Mouse (Mus musculus) MEL (cell line): Measurements from ENCODE around the gene Foxn3. TPM values are rescaled to one million over a fixed set of nuclear protein-coding genes. Genes with fewer than 3 reads are reported as not detected.

Source experiments
- DNase-seq: peaks from one replicate; pipeline ENCODE4 v3.0.0; 2011; ENCODE audit warnings: low read depth, low spot score
- H3K27ac ChIP-seq: 2 replicates; pipeline ENCODE4 v1.5.1; 2012; ENCODE audit warnings: low read depth, mild to moderate bottlenecking, control low read depth, low read length, moderate library complexity; ENCODE audit not compliant: control insufficient read depth
- H3K27me3 ChIP-seq, 2 experiments: fragments of 150-350 bp in 1 of 2; sonication (generic) in 1 of 2; 2 replicates each; pipeline ENCODE4 v1.6.1; 2012; ENCODE audit warnings: low read length in 2 of 2, mild to moderate bottlenecking in 2 of 2, improper control_type of control experiment in 1 of 2, moderate library complexity in 1 of 2; ENCODE audit not compliant: insufficient read depth in 2 of 2, control insufficient read depth in 1 of 2
- H3K36me3 ChIP-seq, 2 experiments: 2 replicates each; pipeline ENCODE4 v1.6.1; 2012 to 2014; ENCODE audit warnings: low read length in 2 of 2, improper control_type of control experiment in 1 of 2, inconsistent platforms in 1 of 2, mild to moderate bottlenecking in 1 of 2; ENCODE audit not compliant: insufficient read depth in 2 of 2, control insufficient read depth in 1 of 2
- H3K4me1 ChIP-seq, 2 experiments: fragments of 150-350 bp in 1 of 2; sonication (generic) in 1 of 2; 2 replicates each; pipeline ENCODE4 v1.6.1; 2012; ENCODE audit warnings: low read length in 2 of 2, improper control_type of control experiment in 1 of 2, mild to moderate bottlenecking in 1 of 2; ENCODE audit not compliant: insufficient read depth in 2 of 2, control insufficient read depth in 1 of 2
- H3K4me3 ChIP-seq, 2 experiments: fragments of 150-350 bp in 1 of 2; sonication (generic) in 1 of 2; 2 replicates each; pipeline ENCODE4 v1.5.1; 2012; ENCODE audit warnings: low read depth in 2 of 2, low read length in 2 of 2, mild to moderate bottlenecking in 2 of 2, moderate library complexity in 2 of 2, control low read depth in 1 of 2, improper control_type of control experiment in 1 of 2; ENCODE audit not compliant: control insufficient read depth in 1 of 2, insufficient read depth in 1 of 2
- H3K79me2 ChIP-seq: 2 replicates; pipeline ENCODE4 v1.6.1; 2012; ENCODE audit warnings: mild to moderate bottlenecking, low read length, moderate library complexity; ENCODE audit not compliant: control insufficient read depth, poor library complexity, insufficient read depth
- H3K9ac ChIP-seq: 2 replicates; pipeline ENCODE4 v1.6.1; 2012; ENCODE audit warnings: low read depth, mild to moderate bottlenecking, control low read depth, low read length, moderate library complexity; ENCODE audit not compliant: control insufficient read depth, poor library complexity, severe bottlenecking
- H3K9me3 ChIP-seq: fragments of 150-350 bp; sonication (generic); replicated peaks from 2 replicates; pipeline ENCODE4 v1.6.1; 2012; ENCODE audit warnings: mild to moderate bottlenecking, low read length, improper control_type of control experiment, moderate library complexity; ENCODE audit not compliant: insufficient read depth
- CHD2 ChIP-seq: IDR thresholded peaks from 2 replicates; pipeline ENCODE4 v1.6.1; 2011; ENCODE audit warnings: low read length, improper control_type of control experiment
- CTCF ChIP-seq, 3 experiments: IDR thresholded peaks in 2 of 3; conservative IDR thresholded peaks in 1 of 3; 2 replicates each; pipeline ENCODE4 v1.5.1; 2011 to 2012; ENCODE audit warnings: low read length in 3 of 3, low read depth in 2 of 3, mild to moderate bottlenecking in 2 of 3, improper control_type of control experiment in 1 of 3, inconsistent platforms in 1 of 3, mixed read lengths in 1 of 3, moderate library complexity in 1 of 3; ENCODE audit not compliant: control insufficient read depth in 1 of 3, insufficient read depth in 1 of 3, poor library complexity in 1 of 3, severe bottlenecking in 1 of 3
- ELF1 ChIP-seq: IDR thresholded peaks from 2 replicates; pipeline ENCODE4 v1.6.1; 2014; ENCODE audit warnings: low read depth, mild to moderate bottlenecking, inconsistent platforms, low read length, improper control_type of control experiment, moderate library complexity
- EP300 ChIP-seq, 2 experiments: IDR thresholded peaks; 2 replicates each; pipeline ENCODE4 v1.6.1; 2011; ENCODE audit warnings: improper control_type of control experiment in 2 of 2, low read length in 2 of 2, low read depth in 1 of 2, mild to moderate bottlenecking in 1 of 2
- ETS1 ChIP-seq: IDR thresholded peaks from 2 replicates; pipeline ENCODE4 v1.6.1; 2012; ENCODE audit warnings: low read depth, mild to moderate bottlenecking, inconsistent platforms, low read length, improper control_type of control experiment, moderate library complexity
- GABPA ChIP-seq: IDR thresholded peaks from 2 replicates; pipeline ENCODE4 v1.6.1; 2012; ENCODE audit warnings: low read depth, mild to moderate bottlenecking, inconsistent platforms, low read length, improper control_type of control experiment, moderate library complexity
- JUND ChIP-seq: IDR thresholded peaks from 2 replicates; pipeline ENCODE4 v1.6.1; 2011; ENCODE audit warnings: low read depth, mild to moderate bottlenecking, improper control_type of control experiment, low read length
- KAT2A ChIP-seq: conservative IDR thresholded peaks from 2 replicates; pipeline ENCODE4 v1.6.1; 2012; ENCODE audit warnings: low read depth, low read length, improper control_type of control experiment, inconsistent platforms
- MAFK ChIP-seq: IDR thresholded peaks from 2 replicates; pipeline ENCODE4 v1.6.1; 2011; ENCODE audit warnings: low read depth, mild to moderate bottlenecking, low read length, improper control_type of control experiment, borderline replicate concordance
- MAZ ChIP-seq: IDR thresholded peaks from 2 replicates; pipeline ENCODE4 v1.6.1; 2012; ENCODE audit warnings: low read depth, mild to moderate bottlenecking, inconsistent platforms, low read length, improper control_type of control experiment
- MEF2A ChIP-seq: IDR thresholded peaks from 2 replicates; pipeline ENCODE4 v1.6.1; 2014; ENCODE audit warnings: low read depth, mild to moderate bottlenecking, inconsistent platforms, low read length, improper control_type of control experiment; ENCODE audit not compliant: poor library complexity, insufficient replicate concordance, severe bottlenecking; ENCODE audit errors: extremely low read depth
- MXI1 ChIP-seq: IDR thresholded peaks from 2 replicates; pipeline ENCODE4 v1.6.1; 2011; ENCODE audit warnings: mild to moderate bottlenecking, low read depth, low read length, improper control_type of control experiment
- MYB ChIP-seq: IDR thresholded peaks from 2 replicates; pipeline ENCODE4 v1.6.1; 2011; ENCODE audit warnings: mild to moderate bottlenecking, low read depth, low read length, improper control_type of control experiment
- NELFE ChIP-seq: IDR thresholded peaks from 2 replicates; pipeline ENCODE4 v1.6.1; 2011; ENCODE audit warnings: low read depth, low read length, improper control_type of control experiment
- NRF1 ChIP-seq: IDR thresholded peaks from 2 replicates; pipeline ENCODE4 v1.6.1; 2014; ENCODE audit warnings: low read depth, mild to moderate bottlenecking, inconsistent platforms, low read length, improper control_type of control experiment, moderate library complexity; ENCODE audit not compliant: poor library complexity, insufficient read depth, severe bottlenecking
- POLR2A ChIP-seq, 2 experiments: IDR thresholded peaks; 2 replicates each; pipeline ENCODE4 v1.6.1; 2011 to 2012; ENCODE audit warnings: low read length in 2 of 2, mild to moderate bottlenecking in 2 of 2, control low read depth in 1 of 2, improper control_type of control experiment in 1 of 2, low read depth in 1 of 2, moderate library complexity in 1 of 2; ENCODE audit not compliant: control insufficient read depth in 1 of 2, insufficient read depth in 1 of 2, poor library complexity in 1 of 2
- POLR2AphosphoS2 ChIP-seq: IDR thresholded peaks from 2 replicates; pipeline ENCODE4 v1.6.1; 2011; ENCODE audit warnings: low read length, improper control_type of control experiment
- POLR2AphosphoS5 ChIP-seq: IDR thresholded peaks from 2 replicates; pipeline ENCODE4 v1.6.1; 2012; ENCODE audit warnings: low read depth, borderline replicate concordance, mild to moderate bottlenecking, inconsistent platforms, low read length, moderate library complexity, mixed read lengths
- RAD21 ChIP-seq: IDR thresholded peaks from 2 replicates; pipeline ENCODE4 v1.6.1; 2011; ENCODE audit warnings: mild to moderate bottlenecking, low read depth, low read length, improper control_type of control experiment
- RCOR1 ChIP-seq: IDR thresholded peaks from 2 replicates; pipeline ENCODE4 v1.6.1; 2012; ENCODE audit warnings: low read depth, mild to moderate bottlenecking, inconsistent platforms, low read length, improper control_type of control experiment
- SIN3A ChIP-seq: IDR thresholded peaks from 2 replicates; pipeline ENCODE4 v1.6.1; 2012; ENCODE audit warnings: low read length, improper control_type of control experiment, inconsistent platforms
- TAL1 ChIP-seq: IDR thresholded peaks from 2 replicates; pipeline ENCODE4 v1.6.1; 2012; ENCODE audit warnings: mild to moderate bottlenecking, inconsistent platforms, low read length, moderate library complexity, mixed read lengths
- TCF12 ChIP-seq: IDR thresholded peaks from 2 replicates; pipeline ENCODE4 v1.6.1; 2014; ENCODE audit warnings: low read depth, mild to moderate bottlenecking, inconsistent platforms, low read length, improper control_type of control experiment, moderate library complexity
- UBTF ChIP-seq: IDR thresholded peaks from 2 replicates; pipeline ENCODE4 v1.6.1; 2012; ENCODE audit warnings: low read depth, mild to moderate bottlenecking, inconsistent platforms, low read length, improper control_type of control experiment, moderate library complexity, borderline replicate concordance; ENCODE audit not compliant: insufficient read depth
- USF1 ChIP-seq: IDR thresholded peaks from 2 replicates; pipeline ENCODE4 v1.6.1; 2014; ENCODE audit warnings: low read depth, mild to moderate bottlenecking, inconsistent platforms, low read length, improper control_type of control experiment, moderate library complexity
- ZC3H11A ChIP-seq: IDR thresholded peaks from 2 replicates; pipeline ENCODE4 v1.6.1; 2012; ENCODE audit warnings: low read depth, mild to moderate bottlenecking, inconsistent platforms, low read length, improper control_type of control experiment
- ZKSCAN1 ChIP-seq: IDR thresholded peaks from 2 replicates; pipeline ENCODE4 v1.6.1; 2012; ENCODE audit warnings: low read depth, mild to moderate bottlenecking, inconsistent platforms, low read length, improper control_type of control experiment, moderate library complexity
- ZMIZ1 ChIP-seq: IDR thresholded peaks from 2 replicates; pipeline ENCODE4 v1.6.1; 2012; ENCODE audit warnings: low read depth, mild to moderate bottlenecking, inconsistent platforms, low read length, improper control_type of control experiment, moderate library complexity
- ZNF384 ChIP-seq: IDR thresholded peaks from 2 replicates; pipeline ENCODE4 v1.6.1; 2012; ENCODE audit warnings: low read depth, mild to moderate bottlenecking, inconsistent platforms, low read length, improper control_type of control experiment
- polyA plus RNA-seq, 2 experiments: library from polyadenylated mRNA; stranded (reverse) in 1 of 2; unstranded in 1 of 2; fragments of >175 nt in 1 of 2; fragments of >200 nt in 1 of 2; gene quantifications; 2 replicates each; pipeline versions ENCODE4 v1.2.1 to v1.2.4; 2012; ENCODE audit warnings: low replicate concordance in 2 of 2, low read depth in 1 of 2; ENCODE audit not compliant: insufficient read length in 2 of 2, insufficient read depth in 1 of 2, missing spikeins in 1 of 2
- total RNA-seq: library from RNA; depleted of rRNA; stranded (reverse); fragments of 300-350 nt; gene quantifications from 2 replicates; pipeline ENCODE4 v1.2.3, GENCODE M21; 2012

The Foxn3 gene
- total and polyA plus RNA-seq, 3 experiments: 15.5 to 22.8 TPM; not detected in 1

DNA sequence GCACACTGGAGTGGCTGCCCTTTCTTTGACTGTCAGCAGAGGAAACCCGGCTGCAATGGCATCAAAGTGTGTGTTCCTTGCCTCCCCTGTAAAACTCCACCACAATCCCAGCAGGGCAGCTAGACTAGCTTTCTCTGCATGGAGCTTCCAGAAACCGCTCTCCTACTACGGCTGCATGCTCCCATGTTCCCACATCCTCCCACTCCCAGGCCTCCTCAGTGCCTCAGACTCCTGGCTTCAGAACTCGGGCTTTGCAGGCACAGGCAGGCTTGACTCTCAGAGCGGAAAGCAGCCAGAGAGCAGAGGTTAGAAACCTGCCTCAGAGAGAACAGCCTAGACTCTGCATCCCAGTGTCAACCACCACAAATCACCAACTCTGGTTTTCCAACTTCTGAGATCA lies 147.8 kb downstream of the Foxn3 start:
- DNase-seq: no peak
- Histone ChIP-seq H3K4me3 (no peak overlapping the region), H3K27me3 (no peaks in the 10 kb centered on the region), H3K27ac (no peak overlapping the region), H3K9me3 (no peaks in the 10 kb centered on the region), H3K36me3 (no peaks in the 10 kb centered on the region; a peak in 1 of 4 replicates), H3K4me1 (peaks cover 0 to under 1% of the 10 kb centered on the region in 2 experiments; a peak in 1 of 4 replicates), H3K9ac (no peak overlapping the region), H3K79me2 (no peaks in the 10 kb centered on the region)
- TF ChIP-seq ETS1 (no peak), KAT2A (no peak), GABPA (no peak), MEF2A (no peak), SIN3A (no peak), ZMIZ1 (no peak), MYB (no peak), EP300 (IDR thresholded peaks at IDR 0.05; ENCODE audit: low read depth in 1 of 2, low read length in 2 of 2) (no peak), ZKSCAN1 (no peak), UBTF (no peak), POLR2AphosphoS2 (no peak), ZNF384 (no peak), ZC3H11A (no peak), USF1 (no peak), RCOR1 (no peak), NRF1 (no peak), TCF12 (no peak), POLR2A (IDR thresholded peaks at IDR 0.05; ENCODE audit: control insufficient read depth in 1 of 2, insufficient read depth in 1 of 2, low read depth in 1 of 2, low read length in 2 of 2, poor library complexity in 1 of 2) (no peak), CHD2 (no peak)

- peaks cover 0 to 14% of the 10 kb centered on the region in 2 experiments; a peak in 2 of 4 replicates for H3K36me3 ChIP-seq
- no peak for TF ChIP-seq NELFE
- TF ChIP-seq MAZ: no peak
- no peak for TF ChIP-seq SIN3A
- TF ChIP-seq MEF2A: no peak
- TF ChIP-seq MYB: no peak
- TF ChIP-seq JUND: no peak
- TF ChIP-seq MXI1: no peak
- TF ChIP-seq GABPA: no peak
- no peak for TF ChIP-seq ZC3H11A
- TF ChIP-seq MAFK: no peak
- no peak for TF ChIP-seq CTCF (IDR thresholded peaks at IDR 0.05 in 2 of 3, conservative IDR thresholded peaks at IDR 0.05 in 1 of 3; ENCODE audit: control insufficient read depth in 1 of 3, insufficient read depth in 1 of 3, low read depth in 2 of 3, low read length in 3 of 3, poor library complexity in 1 of 3, severe bottlenecking in 1 of 3)
- TF ChIP-seq CHD2: no peak
- TF ChIP-seq TAL1: no peak
- TF ChIP-seq ELF1: no peak
- no peak for TF ChIP-seq POLR2A (IDR thresholded peaks at IDR 0.05; ENCODE audit: control insufficient read depth in 1 of 2, insufficient read depth in 1 of 2, low read depth in 1 of 2, low read length in 2 of 2, poor library complexity in 1 of 2)
- TF ChIP-seq RAD21: no peak
- no peak for TF ChIP-seq POLR2AphosphoS5
- TF ChIP-seq, all 39 proteins: peak for 0
- Histone ChIP-seq H3K79me2 (no peaks in the 10 kb centered on the region; the same call in 1 of the 2 replicates), H3K4me3 (no peak overlapping the region), H3K9ac (no peak overlapping the region), H3K27ac (no peak overlapping the region), H3K9me3 (no peaks in the 10 kb centered on the region), H3K27me3 (no peaks in the 10 kb centered on the region), H3K4me1 (peaks cover 4 to 13% of the 10 kb centered on the region in 2 experiments; a peak in 3 of 4 replicates)
- no peak for DNase-seq
Observed at GRCm38 (mm10) chr12:99412496-99412895, 150.9 kb downstream of the Foxn3 start.
